Mouse (Mus musculus): Measurements from ENCODE around the gene Stat3. TPM values are rescaled to one million over a fixed set of nuclear protein-coding genes. Genes with fewer than 3 reads are reported as not detected.

The Stat3 gene
- total RNA-seq, 2 experiments from 2014 or later, result 16.7 to 20.3 TPM

GRCm38 (mm10) chr11:100842025-100842424 is 97.3 kb downstream of the Stat3 start:
- no peak for ATAC-seq (replicated peaks; ENCODE audit: low FRiP score, low TSS enrichment, poor library complexity, severe bottlenecking)

- ATAC-seq (replicated peaks; ENCODE audit: low FRiP score, low TSS enrichment, poor library complexity, severe bottlenecking), result peak; percentile 62
These were observed 98.5 kb downstream of the Stat3 start for GRCm38 (mm10) chr11:100840866-100841265.

- ATAC-seq (replicated peaks; ENCODE audit: low FRiP score, low TSS enrichment, poor library complexity, severe bottlenecking), result no peak
These were observed 99.8 kb downstream of the Stat3 start for GRCm38 (mm10) chr11:100839523-100839922.

- peak; percentile 72 for ATAC-seq (replicated peaks; ENCODE audit: low FRiP score, low TSS enrichment, poor library complexity, severe bottlenecking)
These were observed 100.4 kb downstream of the Stat3 start for GRCm38 (mm10) chr11:100838894-100839293.

DNA sequence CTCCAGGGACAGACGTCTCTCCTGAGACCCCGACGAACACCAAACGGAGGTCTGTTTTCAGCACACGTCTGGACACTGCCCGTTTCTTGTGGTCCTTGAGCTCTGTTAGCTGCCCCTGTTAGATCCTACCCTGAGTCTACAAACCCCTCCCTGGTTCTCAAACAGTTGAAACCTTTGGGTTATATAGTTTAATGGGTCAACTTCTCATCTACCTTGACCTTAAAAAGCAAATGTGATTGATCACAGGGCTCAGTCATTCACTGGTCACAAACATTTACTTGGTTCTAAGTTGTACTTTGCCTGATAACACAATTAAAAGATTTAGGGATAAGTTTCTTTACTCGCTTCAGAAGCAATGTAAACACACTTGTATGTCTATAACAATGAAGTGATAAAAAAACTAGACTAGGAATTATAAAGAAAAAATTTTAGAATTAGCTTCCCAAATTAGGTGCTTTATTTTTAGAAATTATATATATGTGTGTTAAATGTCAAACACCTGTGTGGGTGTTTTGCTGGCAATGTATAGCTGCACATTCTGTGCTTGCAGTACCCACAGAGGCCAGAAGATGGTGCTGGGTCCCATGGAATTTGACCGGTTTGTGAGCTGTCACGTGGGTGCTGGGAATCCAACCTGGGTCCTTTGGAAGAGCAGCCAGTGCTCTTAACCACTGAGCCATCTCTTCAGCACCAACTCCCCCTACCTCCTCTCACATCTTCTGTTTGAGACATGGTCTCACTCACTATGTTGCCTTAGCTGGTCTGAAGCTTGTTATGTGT is 102.2 kb downstream of the Stat3 start:
- no peak for ATAC-seq (replicated peaks; ENCODE audit: low FRiP score, low TSS enrichment, poor library complexity, severe bottlenecking)

Other genes starting within 250 kb of the Stat3 start
- not detected in 2 replicates for gene Zfp385c, start 247.1 kb downstream of the Stat3 start, total RNA-seq (2014; fragmentation: Nextera tagmentation)
- not detected in 2 replicates for gene Zfp385c, start 247.1 kb downstream of the Stat3 start, total RNA-seq (2017)
- 14.2 and 16.4 TPM in 2 replicates for gene Dhx58, start 235.3 kb downstream of the Stat3 start, total RNA-seq (2014; fragmentation: Nextera tagmentation)
- 11.8 and 12.9 TPM in 2 replicates for gene Dhx58, start 235.3 kb downstream of the Stat3 start, total RNA-seq (2017)
- 60.8 and 61.6 TPM in 2 replicates for gene Kat2a, start 227.1 kb downstream of the Stat3 start, total RNA-seq (2014; fragmentation: Nextera tagmentation)
- gene Kat2a, start 227.1 kb downstream of the Stat3 start, total RNA-seq (2017), result 15.2 and 30.5 TPM in 2 replicates
- not detected in 2 replicates for gene Hspb9, start 225.7 kb downstream of the Stat3 start, total RNA-seq (2014; fragmentation: Nextera tagmentation)
- not detected in 2 replicates for gene Hspb9, start 225.7 kb downstream of the Stat3 start, total RNA-seq (2017)
- 77.5 and 147 TPM in 2 replicates for gene Rab5c, start 201.3 kb downstream of the Stat3 start, total RNA-seq (2014; fragmentation: Nextera tagmentation)
- gene Rab5c, start 201.3 kb downstream of the Stat3 start, total RNA-seq (2017), result 81.5 and 95.4 TPM in 2 replicates
- 0.57 TPM in 1 of 2 replicates, not detected in the other for gene Kcnh4, start 179.6 kb downstream of the Stat3 start, total RNA-seq (2014; fragmentation: Nextera tagmentation)
- gene Kcnh4, start 179.6 kb downstream of the Stat3 start, total RNA-seq (2017), result not detected in 2 replicates
- not detected in 2 replicates for gene Hcrt, start 176.6 kb downstream of the Stat3 start, total RNA-seq (2014; fragmentation: Nextera tagmentation)
- gene Hcrt, start 176.6 kb downstream of the Stat3 start, total RNA-seq (2017), result not detected in 2 replicates
- 1.5 and 8.0 TPM in 2 replicates for gene Ghdc, start 168.6 kb downstream of the Stat3 start, total RNA-seq (2014; fragmentation: Nextera tagmentation)
- 1.3 and 1.7 TPM in 2 replicates for gene Ghdc, start 168.6 kb downstream of the Stat3 start, total RNA-seq (2017)
- gene Stat5b, start 88.8 kb downstream of the Stat3 start, total RNA-seq (2014; fragmentation: Nextera tagmentation), result 45.1 and 53.5 TPM in 2 replicates
- gene Stat5b, start 88.8 kb downstream of the Stat3 start, total RNA-seq (2017), result 37.0 and 58.7 TPM in 2 replicates
- 81.1 and 116 TPM in 2 replicates for gene Stat5a, start 80.2 kb downstream of the Stat3 start, total RNA-seq (2014; fragmentation: Nextera tagmentation)
- 55.9 and 62.7 TPM in 2 replicates for gene Stat5a, start 80.2 kb downstream of the Stat3 start, total RNA-seq (2017)
- gene Cavin1, start 31.3 kb upstream of the Stat3 start, total RNA-seq (2014; fragmentation: Nextera tagmentation), result 2.4 and 3.7 TPM in 2 replicates
- gene Cavin1, start 31.3 kb upstream of the Stat3 start, total RNA-seq (2017), result 3.8 and 6.1 TPM in 2 replicates
- gene Atp6v0a1, start 69.9 kb upstream of the Stat3 start, total RNA-seq (2014; fragmentation: Nextera tagmentation), result 65.0 and 67.0 TPM in 2 replicates
- 32.0 and 71.5 TPM in 2 replicates for gene Atp6v0a1, start 69.9 kb upstream of the Stat3 start, total RNA-seq (2017)
- 1.5 and 4.3 TPM in 2 replicates for gene Naglu, start 130.5 kb upstream of the Stat3 start, total RNA-seq (2014; fragmentation: Nextera tagmentation)
- gene Naglu, start 130.5 kb upstream of the Stat3 start, total RNA-seq (2017), result 3.1 and 4.5 TPM in 2 replicates
- not detected in 2 replicates for gene Hsd17b1, start 138.9 kb upstream of the Stat3 start, total RNA-seq (2014; fragmentation: Nextera tagmentation)
- not detected in 2 replicates for gene Hsd17b1, start 138.9 kb upstream of the Stat3 start, total RNA-seq (2017)
- 27.3 and 30.7 TPM in 2 replicates for gene Coasy, start 143.0 kb upstream of the Stat3 start, total RNA-seq (2014; fragmentation: Nextera tagmentation)
- 15.1 and 17.2 TPM in 2 replicates for gene Coasy, start 143.0 kb upstream of the Stat3 start, total RNA-seq (2017)
- 46.8 and 53.3 TPM in 2 replicates for gene Mlx, start 147.7 kb upstream of the Stat3 start, total RNA-seq (2014; fragmentation: Nextera tagmentation)
- 34.5 and 74.8 TPM in 2 replicates for gene Mlx, start 147.7 kb upstream of the Stat3 start, total RNA-seq (2017)
- 26.2 and 65.9 TPM in 2 replicates for gene Psmc3ip, start 155.9 kb upstream of the Stat3 start, total RNA-seq (2014; fragmentation: Nextera tagmentation)
- gene Psmc3ip, start 155.9 kb upstream of the Stat3 start, total RNA-seq (2017), result 38.0 and 79.3 TPM in 2 replicates
- gene Retreg3, start 180.4 kb upstream of the Stat3 start, total RNA-seq (2014; fragmentation: Nextera tagmentation), result 17.0 and 20.6 TPM in 2 replicates
- gene Retreg3, start 180.4 kb upstream of the Stat3 start, total RNA-seq (2017), result 29.3 and 36.7 TPM in 2 replicates
- gene Tubg1, start 180.4 kb upstream of the Stat3 start, total RNA-seq (2014; fragmentation: Nextera tagmentation), result 51.9 and 55.2 TPM in 2 replicates
- gene Tubg1, start 180.4 kb upstream of the Stat3 start, total RNA-seq (2017), result 28.7 and 42.7 TPM in 2 replicates
- gene Tubg2, start 216.4 kb upstream of the Stat3 start, total RNA-seq (2014; fragmentation: Nextera tagmentation), result not detected in 2 replicates
- gene Tubg2, start 216.4 kb upstream of the Stat3 start, total RNA-seq (2017), result not detected in 2 replicates
- not detected in 2 replicates for gene Cntnap1, start 231.0 kb upstream of the Stat3 start, total RNA-seq (2014; fragmentation: Nextera tagmentation)
- 0.15 TPM in 1 of 2 replicates, not detected in the other for gene Cntnap1, start 231.0 kb upstream of the Stat3 start, total RNA-seq (2017)
- not detected in 2 replicates for gene Plekhh3, start 231.8 kb upstream of the Stat3 start, total RNA-seq (2014; fragmentation: Nextera tagmentation)
- gene Plekhh3, start 231.8 kb upstream of the Stat3 start, total RNA-seq (2017), result not detected in 2 replicates
- not detected in 2 replicates for gene Ccr10, start 235.9 kb upstream of the Stat3 start, total RNA-seq (2014; fragmentation: Nextera tagmentation)
- not detected in 2 replicates for gene Ccr10, start 235.9 kb upstream of the Stat3 start, total RNA-seq (2017)

Measured in megakaryocyte-erythroid progenitor cell, adult 5-6 weeks (primary cell).